Mouse (Mus musculus): ENCODE results near the gene Ppm1b.

DNA sequence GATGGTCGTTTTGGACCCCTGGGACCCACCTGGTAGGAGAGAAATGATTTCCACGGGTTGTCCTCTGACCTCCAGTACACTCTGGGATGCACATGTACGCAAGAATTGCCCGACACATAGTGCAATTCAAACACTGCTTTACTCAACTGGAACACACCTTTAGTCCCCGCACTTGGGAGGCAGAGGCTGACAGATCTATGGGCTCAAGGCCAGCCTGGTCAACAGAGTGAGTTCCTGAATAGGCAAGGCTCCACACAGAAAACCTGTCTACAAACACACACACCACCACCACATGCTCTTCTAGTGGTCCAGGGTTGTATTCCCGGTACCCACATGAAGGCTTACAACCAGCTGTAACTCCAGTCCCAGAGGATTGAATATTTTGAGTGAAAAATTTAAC lies 68.6 kb downstream of the Ppm1b start:
- no peak for TF ChIP-seq CHD2 (IDR thresholded peaks at IDR 0.05; ENCODE audit: low read depth, low read length)
- no peak for TF ChIP-seq MAFK (IDR thresholded peaks at IDR 0.05; ENCODE audit: insufficient read depth, low read depth, low read length)
- no peak for TF ChIP-seq ZNF384 (IDR thresholded peaks at IDR 0.05; ENCODE audit: low read depth, low read length)
